Mouse (Mus musculus) layer of hippocampus, postnatal 25 days (tissue): Measurements from ENCODE around the gene Snx30. TPM values are rescaled to one million over a fixed set of nuclear protein-coding genes. Genes with fewer than 3 reads are reported as not detected.
"Not testable (repeated sequence)": the region's sequence is repeated elsewhere in the genome, so short reads cannot be mapped to it uniquely, and the experiment has no call there.

Source experiments
- DNase-seq, 2 experiments: peaks; one replicate each; pipeline ENCODE4 v3.0.0; 2022; ENCODE audit warnings: mixed read lengths in 2 of 2, low spot score in 1 of 2; ENCODE audit errors: extremely low spot score in 1 of 2
- total RNA-seq, 2 experiments: library from RNA; stranded (reverse); gene quantifications; 2 replicates each; pipeline ENCODE4 v1.2.3; 2021

Snx30 gene
- total RNA-seq, 2 experiments from 2014 or later = 38.9 to 47.6 TPM

GRCm38 (mm10) chr4:59793626-59794025 is 12.0 kb upstream of the Snx30 start:
- DNase-seq = not testable (repeated sequence)

- DNase-seq = no peak
Observed at GRCm38 (mm10) chr4:59794116-59794515, 11.5 kb upstream of the Snx30 start.

GRCm38 (mm10) chr4:59795788-59796455 is 9.7 kb upstream of the Snx30 start:
- no peak for DNase-seq

- DNase-seq = no peak
Observed at GRCm38 (mm10) chr4:59800181-59800580, 5.5 kb upstream of the Snx30 start.

- DNase-seq = no peak
Observed at GRCm38 (mm10) chr4:59801489-59801888, 4.2 kb upstream of the Snx30 start, which contains the start of gene Inip. Gene Inip (minus strand): TSS chr4:59801589.

- DNase-seq = no peak
Observed at GRCm38 (mm10) chr4:59802107-59802506, 3.5 kb upstream of the Snx30 start.

GRCm38 (mm10) chr4:59802792-59803191 is 2.8 kb upstream of the Snx30 start:
- no peak for DNase-seq

- DNase-seq = no peak
Observed at GRCm38 (mm10) chr4:59803358-59803757, 2.3 kb upstream of the Snx30 start.

- DNase-seq = no peak
Observed at GRCm38 (mm10) chr4:59804754-59805153, 886 bp upstream of the Snx30 start.

- peak in 1 of 2 experiments; percentile 41 for DNase-seq
Observed at GRCm38 (mm10) chr4:59805968-59806878, 583 bp downstream of the Snx30 start.

GRCm38 (mm10) chr4:59806879-59807195 is 1.2 kb downstream of the Snx30 start:
- no peak for DNase-seq

GRCm38 (mm10) chr4:59807521-59807920 is 1.9 kb downstream of the Snx30 start:
- no peak for DNase-seq

- no peak for DNase-seq
Observed at GRCm38 (mm10) chr4:59808396-59808795, 2.8 kb downstream of the Snx30 start.

- DNase-seq = no peak
Observed at GRCm38 (mm10) chr4:59814094-59814493, 8.5 kb downstream of the Snx30 start.

- no peak for DNase-seq
Observed at GRCm38 (mm10) chr4:59815121-59815810, 9.6 kb downstream of the Snx30 start.

- DNase-seq = no peak
Observed at GRCm38 (mm10) chr4:59816016-59816415, 10.4 kb downstream of the Snx30 start.

GRCm38 (mm10) chr4:59816477-59816876 is 10.8 kb downstream of the Snx30 start:
- no peak for DNase-seq

- DNase-seq = no peak
Observed at GRCm38 (mm10) chr4:59817790-59818189, 12.2 kb downstream of the Snx30 start.

GRCm38 (mm10) chr4:59818498-59818897 is 12.9 kb downstream of the Snx30 start:
- no peak for DNase-seq

GRCm38 (mm10) chr4:59819054-59819472 is 13.4 kb downstream of the Snx30 start:
- DNase-seq = no peak

- DNase-seq = no peak
Observed at GRCm38 (mm10) chr4:59819477-59820022, 13.9 kb downstream of the Snx30 start.
